Mouse (Mus musculus) MEL (cell line): ENCODE results near the gene Myo18b. TPM values are rescaled to one million over a fixed set of nuclear protein-coding genes. Genes with fewer than 3 reads are reported as not detected.

Experiments
- DNase-seq: peaks from one replicate; pipeline ENCODE4 v3.0.0; 2011; ENCODE audit warnings: low read depth, low spot score
- H3K27ac ChIP-seq: 2 replicates; pipeline ENCODE4 v1.5.1; 2012; ENCODE audit warnings: low read depth, mild to moderate bottlenecking, control low read depth, low read length, moderate library complexity; ENCODE audit not compliant: control insufficient read depth
- H3K27me3 ChIP-seq, 2 experiments: fragments of 150-350 bp in 1 of 2; sonication (generic) in 1 of 2; 2 replicates each; pipeline ENCODE4 v1.6.1; 2012; ENCODE audit warnings: low read length in 2 of 2, mild to moderate bottlenecking in 2 of 2, improper control_type of control experiment in 1 of 2, moderate library complexity in 1 of 2; ENCODE audit not compliant: insufficient read depth in 2 of 2, control insufficient read depth in 1 of 2
- H3K36me3 ChIP-seq, 2 experiments: 2 replicates each; pipeline ENCODE4 v1.6.1; 2012 to 2014; ENCODE audit warnings: low read length in 2 of 2, improper control_type of control experiment in 1 of 2, inconsistent platforms in 1 of 2, mild to moderate bottlenecking in 1 of 2; ENCODE audit not compliant: insufficient read depth in 2 of 2, control insufficient read depth in 1 of 2
- H3K4me1 ChIP-seq, 2 experiments: fragments of 150-350 bp in 1 of 2; sonication (generic) in 1 of 2; 2 replicates each; pipeline ENCODE4 v1.6.1; 2012; ENCODE audit warnings: low read length in 2 of 2, improper control_type of control experiment in 1 of 2, mild to moderate bottlenecking in 1 of 2; ENCODE audit not compliant: insufficient read depth in 2 of 2, control insufficient read depth in 1 of 2
- H3K4me3 ChIP-seq, 2 experiments: fragments of 150-350 bp in 1 of 2; sonication (generic) in 1 of 2; 2 replicates each; pipeline ENCODE4 v1.5.1; 2012; ENCODE audit warnings: low read depth in 2 of 2, low read length in 2 of 2, mild to moderate bottlenecking in 2 of 2, moderate library complexity in 2 of 2, control low read depth in 1 of 2, improper control_type of control experiment in 1 of 2; ENCODE audit not compliant: control insufficient read depth in 1 of 2, insufficient read depth in 1 of 2
- H3K79me2 ChIP-seq: 2 replicates; pipeline ENCODE4 v1.6.1; 2012; ENCODE audit warnings: mild to moderate bottlenecking, low read length, moderate library complexity; ENCODE audit not compliant: control insufficient read depth, poor library complexity, insufficient read depth
- H3K9ac ChIP-seq: 2 replicates; pipeline ENCODE4 v1.6.1; 2012; ENCODE audit warnings: low read depth, mild to moderate bottlenecking, control low read depth, low read length, moderate library complexity; ENCODE audit not compliant: control insufficient read depth, poor library complexity, severe bottlenecking
- H3K9me3 ChIP-seq: fragments of 150-350 bp; sonication (generic); replicated peaks from 2 replicates; pipeline ENCODE4 v1.6.1; 2012; ENCODE audit warnings: mild to moderate bottlenecking, low read length, improper control_type of control experiment, moderate library complexity; ENCODE audit not compliant: insufficient read depth
- CHD1 ChIP-seq: IDR thresholded peaks from 2 replicates; pipeline ENCODE4 v1.6.1; 2012; ENCODE audit warnings: low read depth, mild to moderate bottlenecking, inconsistent platforms, low read length, improper control_type of control experiment
- CHD2 ChIP-seq: IDR thresholded peaks from 2 replicates; pipeline ENCODE4 v1.6.1; 2011; ENCODE audit warnings: low read length, improper control_type of control experiment
- CTCF ChIP-seq, 3 experiments: IDR thresholded peaks in 2 of 3; conservative IDR thresholded peaks in 1 of 3; 2 replicates each; pipeline ENCODE4 v1.5.1; 2011 to 2012; ENCODE audit warnings: low read length in 3 of 3, low read depth in 2 of 3, mild to moderate bottlenecking in 2 of 3, improper control_type of control experiment in 1 of 3, inconsistent platforms in 1 of 3, mixed read lengths in 1 of 3, moderate library complexity in 1 of 3; ENCODE audit not compliant: control insufficient read depth in 1 of 3, insufficient read depth in 1 of 3, poor library complexity in 1 of 3, severe bottlenecking in 1 of 3
- E2F4 ChIP-seq: IDR thresholded peaks from 2 replicates; pipeline ENCODE4 v1.6.1; 2011; ENCODE audit warnings: low read depth, low read length, improper control_type of control experiment, borderline replicate concordance
- ELF1 ChIP-seq: IDR thresholded peaks from 2 replicates; pipeline ENCODE4 v1.6.1; 2014; ENCODE audit warnings: low read depth, mild to moderate bottlenecking, inconsistent platforms, low read length, improper control_type of control experiment, moderate library complexity
- EP300 ChIP-seq, 2 experiments: IDR thresholded peaks; 2 replicates each; pipeline ENCODE4 v1.6.1; 2011; ENCODE audit warnings: improper control_type of control experiment in 2 of 2, low read length in 2 of 2, low read depth in 1 of 2, mild to moderate bottlenecking in 1 of 2
- HCFC1 ChIP-seq: IDR thresholded peaks from 2 replicates; pipeline ENCODE4 v1.6.1; 2012; ENCODE audit warnings: low read depth, mild to moderate bottlenecking, inconsistent platforms, low read length, improper control_type of control experiment, moderate library complexity
- JUND ChIP-seq: IDR thresholded peaks from 2 replicates; pipeline ENCODE4 v1.6.1; 2011; ENCODE audit warnings: low read depth, mild to moderate bottlenecking, improper control_type of control experiment, low read length
- KAT2A ChIP-seq: conservative IDR thresholded peaks from 2 replicates; pipeline ENCODE4 v1.6.1; 2012; ENCODE audit warnings: low read depth, low read length, improper control_type of control experiment, inconsistent platforms
- MAFK ChIP-seq: IDR thresholded peaks from 2 replicates; pipeline ENCODE4 v1.6.1; 2011; ENCODE audit warnings: low read depth, mild to moderate bottlenecking, low read length, improper control_type of control experiment, borderline replicate concordance
- MAX ChIP-seq: IDR thresholded peaks from 2 replicates; pipeline ENCODE4 v1.6.1; 2011; ENCODE audit warnings: low read length, improper control_type of control experiment
- MAZ ChIP-seq: IDR thresholded peaks from 2 replicates; pipeline ENCODE4 v1.6.1; 2012; ENCODE audit warnings: low read depth, mild to moderate bottlenecking, inconsistent platforms, low read length, improper control_type of control experiment
- MXI1 ChIP-seq: IDR thresholded peaks from 2 replicates; pipeline ENCODE4 v1.6.1; 2011; ENCODE audit warnings: mild to moderate bottlenecking, low read depth, low read length, improper control_type of control experiment
- MYB ChIP-seq: IDR thresholded peaks from 2 replicates; pipeline ENCODE4 v1.6.1; 2011; ENCODE audit warnings: mild to moderate bottlenecking, low read depth, low read length, improper control_type of control experiment
- NELFE ChIP-seq: IDR thresholded peaks from 2 replicates; pipeline ENCODE4 v1.6.1; 2011; ENCODE audit warnings: low read depth, low read length, improper control_type of control experiment
- NRF1 ChIP-seq: IDR thresholded peaks from 2 replicates; pipeline ENCODE4 v1.6.1; 2014; ENCODE audit warnings: low read depth, mild to moderate bottlenecking, inconsistent platforms, low read length, improper control_type of control experiment, moderate library complexity; ENCODE audit not compliant: poor library complexity, insufficient read depth, severe bottlenecking
- POLR2AphosphoS2 ChIP-seq: IDR thresholded peaks from 2 replicates; pipeline ENCODE4 v1.6.1; 2011; ENCODE audit warnings: low read length, improper control_type of control experiment
- POLR2AphosphoS5 ChIP-seq: IDR thresholded peaks from 2 replicates; pipeline ENCODE4 v1.6.1; 2012; ENCODE audit warnings: low read depth, borderline replicate concordance, mild to moderate bottlenecking, inconsistent platforms, low read length, moderate library complexity, mixed read lengths
- SIN3A ChIP-seq: IDR thresholded peaks from 2 replicates; pipeline ENCODE4 v1.6.1; 2012; ENCODE audit warnings: low read length, improper control_type of control experiment, inconsistent platforms
- TCF12 ChIP-seq: IDR thresholded peaks from 2 replicates; pipeline ENCODE4 v1.6.1; 2014; ENCODE audit warnings: low read depth, mild to moderate bottlenecking, inconsistent platforms, low read length, improper control_type of control experiment, moderate library complexity
- UBTF ChIP-seq: IDR thresholded peaks from 2 replicates; pipeline ENCODE4 v1.6.1; 2012; ENCODE audit warnings: low read depth, mild to moderate bottlenecking, inconsistent platforms, low read length, improper control_type of control experiment, moderate library complexity, borderline replicate concordance; ENCODE audit not compliant: insufficient read depth
- USF1 ChIP-seq: IDR thresholded peaks from 2 replicates; pipeline ENCODE4 v1.6.1; 2014; ENCODE audit warnings: low read depth, mild to moderate bottlenecking, inconsistent platforms, low read length, improper control_type of control experiment, moderate library complexity
- USF2 ChIP-seq, 2 experiments: IDR thresholded peaks; 2 replicates each; pipeline ENCODE4 v1.6.1; 2011 to 2012; ENCODE audit warnings: improper control_type of control experiment in 2 of 2, low read length in 2 of 2, borderline replicate concordance in 1 of 2, inconsistent platforms in 1 of 2, low read depth in 1 of 2, mild to moderate bottlenecking in 1 of 2; ENCODE audit not compliant: insufficient read depth in 1 of 2
- ZMIZ1 ChIP-seq: IDR thresholded peaks from 2 replicates; pipeline ENCODE4 v1.6.1; 2012; ENCODE audit warnings: low read depth, mild to moderate bottlenecking, inconsistent platforms, low read length, improper control_type of control experiment, moderate library complexity
- ZNF384 ChIP-seq: IDR thresholded peaks from 2 replicates; pipeline ENCODE4 v1.6.1; 2012; ENCODE audit warnings: low read depth, mild to moderate bottlenecking, inconsistent platforms, low read length, improper control_type of control experiment
- polyA plus RNA-seq, 2 experiments: library from polyadenylated mRNA; stranded (reverse) in 1 of 2; unstranded in 1 of 2; fragments of >175 nt in 1 of 2; fragments of >200 nt in 1 of 2; gene quantifications; 2 replicates each; pipeline versions ENCODE4 v1.2.1 to v1.2.4; 2012; ENCODE audit warnings: low replicate concordance in 2 of 2, low read depth in 1 of 2; ENCODE audit not compliant: insufficient read length in 2 of 2, insufficient read depth in 1 of 2, missing spikeins in 1 of 2
- total RNA-seq: library from RNA; depleted of rRNA; stranded (reverse); fragments of 300-350 nt; gene quantifications from 2 replicates; pipeline ENCODE4 v1.2.3, GENCODE M21; 2012

Gene Myo18b
- total and polyA plus RNA-seq, 3 experiments, result not detected

- DNase-seq, result no peak
- no peak for TF ChIP-seq UBTF
- TF ChIP-seq SIN3A, result no peak
- no peak for TF ChIP-seq ZMIZ1
- no peak for TF ChIP-seq MAZ
- TF ChIP-seq EP300 (IDR thresholded peaks at IDR 0.05; ENCODE audit: low read depth in 1 of 2, low read length in 2 of 2), result no peak
- no peak for TF ChIP-seq USF1
- TF ChIP-seq JUND, result no peak
- no peak for TF ChIP-seq USF2 (IDR thresholded peaks at IDR 0.05; ENCODE audit: borderline replicate concordance in 1 of 2, insufficient read depth in 1 of 2, low read depth in 1 of 2, low read length in 2 of 2)
- no peak for TF ChIP-seq CHD2
- no peak for TF ChIP-seq CTCF (IDR thresholded peaks at IDR 0.05 in 2 of 3, conservative IDR thresholded peaks at IDR 0.05 in 1 of 3; ENCODE audit: control insufficient read depth in 1 of 3, insufficient read depth in 1 of 3, low read depth in 2 of 3, low read length in 3 of 3, poor library complexity in 1 of 3, severe bottlenecking in 1 of 3)
- TF ChIP-seq CHD1, result no peak
- no peak for TF ChIP-seq MXI1
- no peak for TF ChIP-seq E2F4
- no peak for TF ChIP-seq NRF1
- TF ChIP-seq MAX, result no peak
- no peak for TF ChIP-seq HCFC1
- no peak for TF ChIP-seq KAT2A
- no peak for TF ChIP-seq MAFK
- TF ChIP-seq TCF12, result no peak
- no peak for TF ChIP-seq ZNF384
- H3K27ac ChIP-seq, result no peak overlapping the region
- no peaks in the 10 kb centered on the region for H3K27me3 ChIP-seq
- H3K36me3 ChIP-seq, result no peaks in the 10 kb centered on the region
- no peaks in the 10 kb centered on the region for H3K4me1 ChIP-seq
- H3K79me2 ChIP-seq, result no peaks in the 10 kb centered on the region
- H3K9me3 ChIP-seq, result no peaks in the 10 kb centered on the region
- H3K4me3 ChIP-seq, result no peak overlapping the region
- no peak overlapping the region for H3K9ac ChIP-seq
Measured at GRCm38 (mm10) chr5:112708441-112708840, 187.7 kb downstream of the Myo18b start.

DNA sequence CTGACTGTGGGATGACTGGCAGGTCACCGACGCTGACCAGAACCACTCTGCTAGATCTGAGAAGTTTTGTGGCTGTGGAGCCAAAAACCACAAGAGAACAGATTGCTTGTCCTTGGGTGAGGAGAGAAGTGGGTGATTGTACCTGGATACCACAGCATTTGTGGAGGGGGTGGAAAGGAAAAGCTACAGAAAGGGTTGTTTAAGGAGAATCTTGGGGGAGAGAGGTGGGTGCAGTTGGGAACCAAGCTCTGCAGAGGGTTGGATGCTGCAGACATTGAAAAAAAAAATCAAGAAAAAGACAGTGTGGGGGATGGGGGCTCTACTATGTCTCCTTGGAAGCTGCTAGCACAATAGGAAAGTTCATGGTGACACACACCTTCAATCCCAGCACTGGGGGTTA is 188.7 kb downstream of the Myo18b start:
- Histone ChIP-seq H3K9me3 (no peaks in the 10 kb centered on the region), H3K79me2 (no peaks in the 10 kb centered on the region), H3K36me3 (no peaks in the 10 kb centered on the region), H3K4me3 (no peak overlapping the region), H3K27ac (no peak overlapping the region), H3K27me3 (no peaks in the 10 kb centered on the region), H3K9ac (no peak overlapping the region), H3K4me1 (no peaks in the 10 kb centered on the region)
- DNase-seq, result no peak
- TF ChIP-seq MAFK (no peak), ELF1 (no peak), MXI1 (no peak), UBTF (no peak), USF1 (no peak), CHD2 (no peak), USF2 (IDR thresholded peaks at IDR 0.05; ENCODE audit: borderline replicate concordance in 1 of 2, insufficient read depth in 1 of 2, low read depth in 1 of 2, low read length in 2 of 2) (no peak), MYB (no peak), POLR2AphosphoS2 (no peak), NRF1 (no peak), E2F4 (no peak), POLR2AphosphoS5 (no peak), NELFE (no peak), EP300 (IDR thresholded peaks at IDR 0.05; ENCODE audit: low read depth in 1 of 2, low read length in 2 of 2) (no peak)
